Mouse (Mus musculus) thymus, adult 2 months (tissue): Measurements from ENCODE around the gene Jhy. TPM values are rescaled to one million over a fixed set of nuclear protein-coding genes. Genes with fewer than 3 reads are reported as not detected.

Experiments used
- DNase-seq: peaks from one replicate; pipeline ENCODE4 v3.0.0; 2021
- H3K27ac ChIP-seq: fragments of 200-500 bp; 2 replicates; pipeline ENCODE4 v1.5.1; 2012; ENCODE audit warnings: low read length, control low read depth; ENCODE audit not compliant: control insufficient read depth, insufficient read depth
- H3K27me3 ChIP-seq: fragments of 200-500 bp; 2 replicates; pipeline ENCODE4 v1.6.1; 2012; ENCODE audit warnings: mild to moderate bottlenecking, low read length, moderate library complexity, mixed read lengths; ENCODE audit not compliant: control insufficient read depth, insufficient read depth
- H3K36me3 ChIP-seq: fragments of 200-500 bp; 2 replicates; pipeline ENCODE4 v1.6.1; 2012; ENCODE audit warnings: mild to moderate bottlenecking, low read length, moderate library complexity; ENCODE audit not compliant: control insufficient read depth, insufficient read depth
- H3K4me1 ChIP-seq: fragments of 200-500 bp; replicated peaks from 2 replicates; pipeline ENCODE4 v1.6.1; 2012; ENCODE audit warnings: low read length; ENCODE audit not compliant: control insufficient read depth, insufficient read depth
- H3K4me3 ChIP-seq: fragments of 200-500 bp; 2 replicates; pipeline ENCODE4 v1.5.1; 2012; ENCODE audit warnings: mild to moderate bottlenecking, low read length, control low read depth, moderate library complexity; ENCODE audit not compliant: control insufficient read depth, insufficient read depth
- CTCF ChIP-seq: fragments of 200-500 bp; IDR thresholded peaks from 2 replicates; pipeline ENCODE4 v1.5.1; 2012; ENCODE audit warnings: mild to moderate bottlenecking, control low read depth, low read length, moderate library complexity, borderline replicate concordance; ENCODE audit not compliant: control insufficient read depth, poor library complexity, insufficient read depth; ENCODE audit errors: extremely low read depth
- POLR2A ChIP-seq: fragments of 200-500 bp; IDR thresholded peaks from 2 replicates; pipeline ENCODE4 v1.6.1; 2012; ENCODE audit warnings: mild to moderate bottlenecking, low read length, control low read depth, moderate library complexity; ENCODE audit not compliant: control insufficient read depth, poor library complexity, insufficient read depth; ENCODE audit errors: extremely low read depth
- WGBS: fragments of 180-500 bp; shearing (Covaris S2); methylation state at CpG from one replicate; pipeline ENCODE4 v1.1.7; 2018; 5-methylcytosine and 5-hydroxymethylcytosine counted together
- polyA plus RNA-seq: library from polyadenylated mRNA; depleted of rRNA; stranded (reverse); fragments of >200 nt; gene quantifications from 2 replicates; pipeline ENCODE4 v1.2.3, GENCODE M21; 2012

Jhy gene
- polyA plus RNA-seq, 1 experiment: not detected

DNA sequence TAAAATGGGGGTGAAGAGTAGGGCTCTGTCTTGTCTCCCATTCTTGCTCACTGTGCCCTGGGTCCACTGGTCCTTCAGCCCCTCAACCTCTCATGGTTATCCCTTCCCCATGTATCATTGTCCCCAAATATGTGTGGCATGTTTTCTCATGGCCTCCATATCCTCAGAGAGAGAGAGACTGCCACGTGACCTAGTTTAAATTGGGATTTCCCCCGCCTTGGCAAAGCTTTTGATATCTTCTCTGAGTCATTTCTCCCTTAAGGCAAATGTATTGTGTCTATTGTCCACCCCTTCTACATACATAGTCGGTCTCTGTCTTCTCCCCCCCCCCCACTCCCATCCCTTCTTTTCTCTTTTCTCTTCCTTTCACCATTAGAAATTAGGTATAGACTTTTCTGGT is 30.6 kb downstream of the Jhy start:
- Histone ChIP-seq H3K4me1 (no peaks in the 10 kb centered on the region), H3K36me3 (no peaks in the 10 kb centered on the region), H3K27me3 (no peaks in the 10 kb centered on the region), H3K27ac (no peak overlapping the region), H3K4me3 (no peak overlapping the region)
- TF ChIP-seq CTCF (no peak), POLR2A (no peak)
- 83% methylated on average over 3 of the region's 3 CpGs for WGBS
- no peak for DNase-seq

DNA sequence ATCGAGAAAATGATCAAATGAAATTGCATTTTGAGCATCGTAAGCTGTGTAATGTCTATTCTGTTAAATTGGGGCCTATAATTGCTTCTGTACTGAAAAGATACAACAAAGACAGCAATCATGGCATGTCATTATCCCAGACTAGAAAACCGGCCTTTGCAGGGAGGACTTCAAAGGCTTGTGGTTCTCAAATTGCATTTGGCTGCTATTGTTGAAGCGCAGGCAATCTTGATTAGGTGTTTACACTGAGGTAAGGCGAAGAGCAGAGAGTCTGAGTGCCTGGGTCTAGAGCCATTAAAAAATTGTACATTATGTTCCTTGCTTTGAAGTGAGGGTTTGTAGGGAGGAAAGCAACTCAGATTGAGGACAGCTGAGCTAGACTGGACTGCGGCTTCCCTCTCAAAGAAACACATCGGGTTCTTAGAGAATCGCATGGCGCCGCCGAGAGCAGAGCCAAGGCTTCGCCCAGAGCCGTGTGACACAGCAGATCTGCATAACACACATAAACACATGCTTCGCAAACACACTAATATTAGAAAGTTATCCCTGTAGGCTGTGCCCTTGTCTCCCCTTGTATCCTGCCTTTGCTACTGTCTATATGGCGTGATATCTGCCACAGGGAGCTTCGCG is 36.5 kb downstream of the Jhy start:
- Histone ChIP-seq H3K4me1 (no peaks in the 10 kb centered on the region), H3K36me3 (no peaks in the 10 kb centered on the region), H3K27ac (no peak overlapping the region), H3K27me3 (no peaks in the 10 kb centered on the region), H3K4me3 (no peak overlapping the region)
- no peak for TF ChIP-seq POLR2A
- TF ChIP-seq CTCF: no peak
- 88% methylated on average over 17 of the region's 17 CpGs for WGBS
- no peak for DNase-seq

DNA sequence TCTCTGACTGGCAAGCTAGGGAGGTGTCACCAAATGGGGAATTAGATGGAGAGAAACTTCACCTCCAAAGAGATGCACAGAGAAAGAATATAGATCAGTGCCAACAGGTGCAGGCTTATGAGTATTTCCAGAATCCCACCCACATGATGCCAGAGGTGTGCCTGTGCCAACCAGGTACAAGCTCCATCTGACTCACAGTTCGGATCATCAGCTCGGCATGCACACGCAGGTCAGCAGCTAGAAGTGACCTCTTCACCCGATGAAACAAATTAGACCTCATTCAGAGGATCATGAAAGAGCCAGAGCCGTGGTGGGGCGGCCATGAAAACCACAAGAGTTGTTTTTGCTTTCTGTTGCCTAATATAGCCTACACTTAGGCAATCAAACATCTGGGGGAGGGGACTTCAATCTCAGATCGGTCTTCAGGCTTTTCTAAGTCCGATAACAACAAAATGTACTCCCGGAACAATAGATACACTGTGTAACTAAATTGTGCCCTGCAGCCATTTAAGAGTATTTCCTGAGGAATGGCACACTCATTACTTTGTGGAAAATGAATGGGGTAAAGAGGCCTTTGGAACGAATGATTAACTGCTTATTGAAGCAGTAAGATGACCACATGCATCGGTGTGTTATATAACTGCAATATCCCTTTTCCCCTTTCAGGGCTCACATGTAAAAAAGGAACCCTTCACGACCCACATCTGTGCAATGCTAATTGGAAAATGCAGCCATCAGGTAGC is 45.9 kb downstream of the Jhy start:
- DNase-seq: no peak

DNA sequence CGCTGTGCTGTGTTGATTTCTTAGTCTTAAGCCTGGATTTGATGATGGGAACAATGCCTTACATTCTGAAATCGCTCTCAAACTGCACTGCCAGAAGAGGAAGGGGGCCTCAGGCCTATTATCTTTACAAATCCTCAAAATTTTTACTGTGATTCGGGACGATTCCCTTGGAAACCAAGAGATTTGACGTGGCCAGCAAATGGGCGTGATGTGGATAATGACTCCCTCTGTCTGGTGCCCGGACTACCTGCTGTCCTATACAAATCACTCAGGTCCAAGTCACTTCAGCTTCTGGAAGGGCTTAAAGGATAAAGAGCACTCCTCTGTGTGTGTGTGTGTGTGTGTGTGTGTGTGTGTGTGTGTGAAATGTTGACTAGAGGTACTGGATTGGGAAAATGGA is 55.0 kb downstream of the Jhy start:
- no peak for DNase-seq
- Histone ChIP-seq H3K4me1 (no peaks in the 10 kb centered on the region), H3K27ac (no peak overlapping the region), H3K36me3 (no peaks in the 10 kb centered on the region), H3K4me3 (no peak overlapping the region), H3K27me3 (no peaks in the 10 kb centered on the region)
- TF ChIP-seq CTCF (no peak), POLR2A (no peak)
- 91% methylated on average over 7 of the region's 7 CpGs for WGBS

More for the DNA sequence above, 45.9 kb downstream of the Jhy start:
- H3K4me1 ChIP-seq: no peaks in the 10 kb centered on the region
- H3K36me3 ChIP-seq: no peaks in the 10 kb centered on the region
- H3K27me3 ChIP-seq: no peaks in the 10 kb centered on the region
- WGBS: 39% methylated on average over 12 of the region's 12 CpGs
- no peak overlapping the region for H3K27ac ChIP-seq
- no peak overlapping the region for H3K4me3 ChIP-seq
- no peak for TF ChIP-seq CTCF
- no peak for TF ChIP-seq POLR2A

DNA sequence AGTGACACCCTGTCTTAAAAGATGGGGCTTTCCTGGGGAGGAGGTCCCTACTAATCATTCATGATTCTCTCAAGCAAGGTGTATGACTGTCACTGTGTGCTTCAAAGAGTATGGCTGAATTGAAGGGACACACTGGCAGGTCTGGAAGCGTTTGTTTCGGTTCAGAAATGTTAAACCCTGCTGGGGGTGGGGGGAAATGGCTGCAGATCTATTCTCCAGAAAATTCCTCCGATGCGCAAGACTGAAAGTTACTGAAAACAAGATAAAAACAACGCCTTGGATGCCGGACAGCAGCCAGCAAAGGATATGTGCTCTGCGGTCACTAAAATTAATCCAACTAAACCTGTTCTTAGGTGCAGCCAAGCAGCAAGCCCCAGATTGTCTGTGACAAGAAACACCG is 55.5 kb downstream of the Jhy start:
- Histone ChIP-seq H3K4me1 (no peaks in the 10 kb centered on the region), H3K36me3 (no peaks in the 10 kb centered on the region), H3K4me3 (no peak overlapping the region), H3K27me3 (no peaks in the 10 kb centered on the region), H3K27ac (no peak overlapping the region)
- no peak for DNase-seq
- no peak for TF ChIP-seq POLR2A
- TF ChIP-seq CTCF: no peak
- WGBS: 89% methylated on average over 8 of the region's 8 CpGs

DNA sequence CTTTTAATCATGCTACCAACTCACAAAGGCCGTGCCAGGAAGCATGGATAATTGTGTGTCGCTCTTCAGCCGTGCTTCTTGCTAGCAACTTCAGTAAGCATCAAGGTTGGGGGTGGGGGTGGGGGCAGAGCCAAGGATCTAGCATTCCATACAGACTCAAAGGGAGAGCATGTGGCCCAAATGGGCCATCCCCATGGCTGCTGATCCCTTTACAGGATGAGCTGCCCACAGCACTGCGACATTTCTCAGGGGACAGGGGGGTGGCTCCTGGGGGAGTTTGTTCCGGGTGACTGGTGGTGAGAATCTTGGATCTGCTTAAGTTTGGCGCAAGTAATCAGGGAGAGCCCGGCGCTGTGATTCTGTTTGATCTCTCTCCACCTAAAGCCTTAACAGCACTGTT is 56.5 kb downstream of the Jhy start:
- no peak overlapping the region for H3K27ac ChIP-seq
- 66% methylated on average over 8 of the region's 8 CpGs for whole genome bisulfite sequencing
- no peaks in the 10 kb centered on the region for H3K36me3 ChIP-seq
- no peak for TF ChIP-seq POLR2A
- TF ChIP-seq CTCF: no peak
- H3K4me3 ChIP-seq: no peak overlapping the region
- no peaks in the 10 kb centered on the region for H3K4me1 ChIP-seq
- no peaks in the 10 kb centered on the region for H3K27me3 ChIP-seq
- no peak for DNase-seq
